Mouse (Mus musculus) forebrain, embryonic 13.5 days (tissue): Measurements from ENCODE around the gene Mrps25. TPM values are rescaled to one million over a fixed set of nuclear protein-coding genes. Genes with fewer than 3 reads are reported as not detected.

Experiments used
- ATAC-seq: fragments of 200-750 bp; cut with Nextera tagmentation; 2 replicates; pipeline ENCODE4 v1.8.0; 2017
- H3K27ac ChIP-seq: fragments of 300-500 bp; sonication (generic); 2 replicates; pipeline ENCODE4 v1.5.1; 2015; ENCODE audit warnings: inconsistent platforms, mild to moderate bottlenecking, moderate library complexity
- H3K27me3 ChIP-seq: fragments of 300-500 bp; sonication (generic); 2 replicates; pipeline ENCODE4 v1.6.1; 2015; ENCODE audit warnings: mild to moderate bottlenecking, inconsistent platforms
- H3K36me3 ChIP-seq: fragments of 300-500 bp; sonication (generic); 2 replicates; pipeline ENCODE4 v1.6.1; 2015; ENCODE audit warnings: mild to moderate bottlenecking, inconsistent platforms; ENCODE audit not compliant: poor library complexity, severe bottlenecking
- H3K4me1 ChIP-seq: fragments of 300-500 bp; sonication (generic); 2 replicates; pipeline ENCODE4 v1.6.1; 2015; ENCODE audit warnings: inconsistent platforms
- H3K4me2 ChIP-seq: fragments of 300-500 bp; sonication (generic); 2 replicates; pipeline ENCODE4 v1.6.1; 2015; ENCODE audit warnings: inconsistent platforms, mild to moderate bottlenecking, moderate library complexity
- H3K4me3 ChIP-seq: fragments of 300-500 bp; sonication (generic); 2 replicates; pipeline ENCODE4 v1.5.1; 2015; ENCODE audit warnings: mild to moderate bottlenecking, inconsistent platforms
- H3K9ac ChIP-seq: fragments of 300-500 bp; sonication (generic); 2 replicates; pipeline ENCODE4 v1.6.1; 2015; ENCODE audit warnings: mild to moderate bottlenecking, inconsistent platforms
- H3K9me3 ChIP-seq: fragments of 300-500 bp; sonication (generic); replicated peaks from 2 replicates; pipeline ENCODE4 v1.6.1; 2016; ENCODE audit warnings: inconsistent platforms
- WGBS: fragments of 180-500 bp; shearing (Covaris S2); methylation state at CpG from one replicate; pipeline ENCODE4 v1.1.7; 2015; 5-methylcytosine and 5-hydroxymethylcytosine counted together
- polyA plus RNA-seq: library from polyadenylated mRNA; unstranded; fragments of >200 nt; fragmentation: Nextera tagmentation; extraction: Ambion mirVana; gene quantifications from 2 replicates; pipeline ENCODE4 v1.2.1, GENCODE M21; 2015

Gene Mrps25
- polyA plus RNA-seq, 1 experiment from 2014 or later = 65.7 TPM

GRCm38 (mm10) chr6:92184178-92184577, 345 bp upstream of the Mrps25 start:
- H3K4me3 ChIP-seq = peak overlapping the region; percentile 77
- ATAC-seq = peak; percentile 84
- H3K4me2 ChIP-seq = peak overlapping the region; percentile 77
- H3K9ac ChIP-seq = peak overlapping the region; percentile 83
- peaks cover 42% of the 10 kb centered on the region for H3K36me3 ChIP-seq
- H3K9me3 ChIP-seq = no peaks in the 10 kb centered on the region; the same call in 1 of the 2 replicates
- H3K4me1 ChIP-seq = peaks cover 16% of the 10 kb centered on the region
- 6% methylated on average over 10 of the region's 10 CpGs for WGBS
- H3K27me3 ChIP-seq = no peaks in the 10 kb centered on the region
- H3K27ac ChIP-seq = peak overlapping the region; percentile 57; the same call in 1 of the 2 replicates

GRCm38 (mm10) chr6:92176450-92176849, 7.4 kb downstream of the Mrps25 start:
- H3K27me3 ChIP-seq = no peaks in the 10 kb centered on the region
- H3K4me3 ChIP-seq = no peak overlapping the region
- H3K36me3 ChIP-seq = peaks cover 81% of the 10 kb centered on the region
- WGBS = 92% methylated on average over 1 of the region's 1 CpGs
- no peak overlapping the region for H3K4me2 ChIP-seq
- no peak overlapping the region for H3K9ac ChIP-seq
- no peak for ATAC-seq
- no peak overlapping the region for H3K27ac ChIP-seq
- H3K4me1 ChIP-seq = no peaks in the 10 kb centered on the region
- no peaks in the 10 kb centered on the region; the same call in 1 of the 2 replicates for H3K9me3 ChIP-seq

GRCm38 (mm10) chr6:92162724-92163123, 21.1 kb downstream of the Mrps25 start:
- H3K4me1 ChIP-seq = no peaks in the 10 kb centered on the region
- no peak for ATAC-seq
- H3K4me3 ChIP-seq = no peak overlapping the region
- H3K36me3 ChIP-seq = peaks cover 95% of the 10 kb centered on the region
- no peak overlapping the region for H3K9ac ChIP-seq
- WGBS = 90% methylated on average over 1 of the region's 1 CpGs
- H3K4me2 ChIP-seq = no peak overlapping the region
- no peaks in the 10 kb centered on the region for H3K9me3 ChIP-seq
- no peak overlapping the region for H3K27ac ChIP-seq
- no peaks in the 10 kb centered on the region for H3K27me3 ChIP-seq

GRCm38 (mm10) chr6:92158801-92159200, 25.0 kb downstream of the Mrps25 start:
- ATAC-seq = no peak
- Histone ChIP-seq H3K4me3 (no peak overlapping the region), H3K4me2 (no peak overlapping the region), H3K4me1 (no peaks in the 10 kb centered on the region), H3K36me3 (peaks cover 99% of the 10 kb centered on the region), H3K27me3 (no peaks in the 10 kb centered on the region), H3K27ac (no peak overlapping the region), H3K9ac (no peak overlapping the region), H3K9me3 (no peaks in the 10 kb centered on the region)
- WGBS = 91% methylated on average over 3 of the region's 3 CpGs

- Histone ChIP-seq H3K4me3 (no peak overlapping the region), H3K27ac (no peak overlapping the region), H3K9me3 (no peaks in the 10 kb centered on the region), H3K4me2 (no peak overlapping the region), H3K36me3 (peaks cover 85% of the 10 kb centered on the region), H3K4me1 (no peaks in the 10 kb centered on the region), H3K9ac (no peak overlapping the region), H3K27me3 (no peaks in the 10 kb centered on the region)
- WGBS = 90% methylated on average over 1 of the region's 1 CpGs
- ATAC-seq = no peak
Measured at GRCm38 (mm10) chr6:92153774-92154173, 30.1 kb downstream of the Mrps25 start.

- Histone ChIP-seq H3K9ac (no peak overlapping the region), H3K27ac (no peak overlapping the region), H3K9me3 (no peaks in the 10 kb centered on the region), H3K36me3 (peaks cover 49% of the 10 kb centered on the region), H3K27me3 (no peaks in the 10 kb centered on the region), H3K4me1 (no peaks in the 10 kb centered on the region), H3K4me2 (no peak overlapping the region), H3K4me3 (no peak overlapping the region)
- WGBS = 91% methylated on average over 4 of the region's 4 CpGs
- no peak for ATAC-seq
Measured at GRCm38 (mm10) chr6:92145881-92146280, 38.0 kb downstream of the Mrps25 start.

GRCm38 (mm10) chr6:92136356-92136755, 47.5 kb downstream of the Mrps25 start:
- Histone ChIP-seq H3K27me3 (no peaks in the 10 kb centered on the region), H3K4me1 (no peaks in the 10 kb centered on the region), H3K9ac (no peak overlapping the region), H3K36me3 (peaks cover 24% of the 10 kb centered on the region), H3K9me3 (no peaks in the 10 kb centered on the region), H3K4me3 (no peak overlapping the region), H3K27ac (no peak overlapping the region), H3K4me2 (no peak overlapping the region)
- WGBS = 77% methylated on average over 2 of the region's 2 CpGs
- no peak for ATAC-seq

GRCm38 (mm10) chr6:92133617-92134016, 50.2 kb downstream of the Mrps25 start:
- no peaks in the 10 kb centered on the region for H3K4me1 ChIP-seq
- ATAC-seq = no peak
- 95% methylated on average over 2 of the region's 2 CpGs for WGBS
- H3K27ac ChIP-seq = no peak overlapping the region
- H3K9me3 ChIP-seq = no peaks in the 10 kb centered on the region
- peaks cover 11% of the 10 kb centered on the region; the same call in 1 of the 2 replicates for H3K36me3 ChIP-seq
- H3K27me3 ChIP-seq = no peaks in the 10 kb centered on the region
- no peak overlapping the region for H3K4me3 ChIP-seq
- no peak overlapping the region for H3K4me2 ChIP-seq
- no peak overlapping the region for H3K9ac ChIP-seq

- Histone ChIP-seq H3K27ac (no peak overlapping the region), H3K9me3 (no peaks in the 10 kb centered on the region), H3K4me2 (no peak overlapping the region), H3K36me3 (peaks cover 11% of the 10 kb centered on the region; the same call in 1 of the 2 replicates), H3K4me1 (no peaks in the 10 kb centered on the region), H3K4me3 (no peak overlapping the region), H3K27me3 (no peaks in the 10 kb centered on the region), H3K9ac (no peak overlapping the region)
- no peak for ATAC-seq
- 86% methylated on average over 3 of the region's 3 CpGs for WGBS
Measured at GRCm38 (mm10) chr6:92132021-92132911, 51.6 kb downstream of the Mrps25 start.

GRCm38 (mm10) chr6:92131456-92131855, 52.4 kb downstream of the Mrps25 start:
- Histone ChIP-seq H3K4me2 (no peak overlapping the region), H3K4me1 (no peaks in the 10 kb centered on the region), H3K4me3 (no peak overlapping the region), H3K27ac (no peak overlapping the region), H3K9me3 (no peaks in the 10 kb centered on the region), H3K9ac (no peak overlapping the region), H3K27me3 (no peaks in the 10 kb centered on the region), H3K36me3 (peaks cover 11% of the 10 kb centered on the region; the same call in 1 of the 2 replicates)
- 95% methylated on average over 1 of the region's 1 CpGs for WGBS
- ATAC-seq = no peak

- 98% methylated on average over 1 of the region's 1 CpGs for WGBS
- H3K4me2 ChIP-seq = no peak overlapping the region
- H3K9ac ChIP-seq = no peak overlapping the region
- no peaks in the 10 kb centered on the region for H3K4me1 ChIP-seq
- H3K27ac ChIP-seq = no peak overlapping the region
- H3K36me3 ChIP-seq = no peaks in the 10 kb centered on the region
- H3K27me3 ChIP-seq = no peaks in the 10 kb centered on the region
- H3K9me3 ChIP-seq = no peaks in the 10 kb centered on the region
- no peak overlapping the region for H3K4me3 ChIP-seq
- no peak for ATAC-seq
Measured at GRCm38 (mm10) chr6:92126861-92127468, 56.9 kb downstream of the Mrps25 start.

- H3K4me2 ChIP-seq = no peak overlapping the region
- no peaks in the 10 kb centered on the region for H3K27me3 ChIP-seq
- no peak overlapping the region for H3K4me3 ChIP-seq
- no peaks in the 10 kb centered on the region for H3K4me1 ChIP-seq
- H3K9ac ChIP-seq = no peak overlapping the region
- peak overlapping the region; percentile 48; the same call in 1 of the 2 replicates for H3K27ac ChIP-seq
- H3K36me3 ChIP-seq = no peaks in the 10 kb centered on the region
- H3K9me3 ChIP-seq = no peaks in the 10 kb centered on the region
- no peak for ATAC-seq
Measured at GRCm38 (mm10) chr6:92124547-92124946, 59.3 kb downstream of the Mrps25 start.
